Comparison of ENCODE assay signal across 23 mouse cellular contexts in the genomic region with DNA sequence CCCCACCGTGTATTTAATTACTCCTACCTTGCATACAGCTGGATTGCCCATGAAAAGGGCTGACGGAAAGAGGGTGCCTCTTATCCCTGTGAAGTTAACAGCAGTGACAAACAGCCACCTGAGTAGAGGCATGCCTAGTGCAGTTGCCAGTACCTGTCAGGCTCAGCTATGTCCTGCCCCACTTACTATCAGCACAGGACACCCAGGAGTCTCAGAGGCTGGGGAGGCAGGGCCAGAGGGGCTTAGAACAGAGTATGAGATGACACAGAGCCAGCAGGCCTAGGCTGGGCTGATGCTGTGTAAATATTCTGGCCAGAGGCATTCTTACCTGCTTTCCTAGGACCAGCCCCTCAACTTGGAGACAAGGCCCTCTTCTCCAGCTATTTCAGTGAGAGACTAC. TPM values are rescaled to one million over a fixed set of nuclear protein-coding genes. Genes with fewer than 3 reads are reported as not detected.
A peak's percentile ranks its signal among the peaks of the same experiment; 100 is the strongest.
DNase-seq lines count a peak whose midpoint lies in the region; ATAC-seq and TF ChIP-seq lines count a peak whose summit lies in the region.
"Had no signal": no experiment of that assay in that cellular context is flagged by ENCODE, and none has a peak within 500 bp of the region (broad histone marks: within the 10 kb centered on the region; RNA-seq: fewer than 3 reads in every experiment).

No protein-coding gene starts in this region.

- no peak overlapping the region for H3K4me2 ChIP-seq in heart, embryonic 16.5 days (ENCODE audit: low read depth, low read length)
- no peak overlapping the region for H3K4me2 ChIP-seq in midbrain, embryonic 16.5 days (ENCODE audit: low read length)
- H3K4me2 ChIP-seq: embryonic facial prominence, embryonic 13.5 days; hindbrain, embryonic 12.5 days; limb, embryonic 12.5 days; neural tube, embryonic 15.5 days had no signal

- no peaks in the 10 kb centered on the region for H3K27me3 ChIP-seq in heart, adult 2 months (ENCODE audit: control insufficient read depth, insufficient read depth, low read length)
- H3K27me3 ChIP-seq in heart, embryonic 16.5 days (ENCODE audit: control insufficient read depth, insufficient read depth, low read length), result no peaks in the 10 kb centered on the region
- no peaks in the 10 kb centered on the region for H3K27me3 ChIP-seq in midbrain, embryonic 10.5 days (ENCODE audit: low read depth, poor library complexity, severe bottlenecking)
- no peaks in the 10 kb centered on the region for H3K27me3 ChIP-seq in midbrain, embryonic 16.5 days (ENCODE audit: control insufficient read depth, insufficient read depth, low read depth, low read length)
- H3K27me3 ChIP-seq: embryonic facial prominence, embryonic 13.5 days; hindbrain, embryonic 12.5 days; limb, embryonic 12.5 days; neural tube, embryonic 15.5 days had no signal

- no peak for DNase-seq in heart, adult 2 months
- no peak for DNase-seq in heart, postnatal 14 days
- DNase-seq in heart, postnatal 4 days, result no peak
- DNase-seq in midbrain, embryonic 10.5 days (ENCODE audit: low spot score), result no peak
- no peak for DNase-seq in natural killer cell, adult 2 months (ENCODE audit: low spot score in 2 of 2)
- DNase-seq in gastrocnemius, adult 8-10 months (ENCODE audit: low spot score in 2 of 2), result no peak
- DNase-seq: adrenal gland, postnatal 14 days; cerebellum, adult 11 months; cerebellum, postnatal 10 days; gastrocnemius, postnatal 36 days; kidney, adult 9 months; midbrain, embryonic 14.5 days; thymus, adult 2 months had no signal

- no peak for TF ChIP-seq EP300 in heart, adult 2 months (IDR thresholded peaks at IDR 0.05; ENCODE audit: insufficient read depth, low read depth, low read length)

- peak overlapping the region; percentile 63 for H3K27ac ChIP-seq in heart, adult 2 months
- peak overlapping the region; percentile 71 for H3K27ac ChIP-seq in heart, embryonic 16.5 days (ENCODE audit: low read length)
- H3K27ac ChIP-seq in midbrain, embryonic 10.5 days (replicated peaks), result 0 out of 2 replicates have a peak overlapping the region, but pooled peaks have one; percentile 9
- H3K27ac ChIP-seq in midbrain, embryonic 16.5 days (ENCODE audit: low read length), result no peak overlapping the region
- H3K27ac ChIP-seq: embryonic facial prominence, embryonic 13.5 days; hindbrain, embryonic 12.5 days; limb, embryonic 12.5 days; neural tube, embryonic 15.5 days had no signal

- H3K9ac ChIP-seq in heart, adult 2 months (ENCODE audit: low read depth, low read length), result peak overlapping the region; percentile 0; the same call in 1 of the 2 replicates
- H3K9ac ChIP-seq in heart, embryonic 16.5 days (ENCODE audit: low read length), result peak overlapping the region; percentile 39
- H3K9ac ChIP-seq in midbrain, embryonic 16.5 days (ENCODE audit: low read depth, low read length), result no peak overlapping the region
- H3K9ac ChIP-seq: embryonic facial prominence, embryonic 13.5 days; hindbrain, embryonic 12.5 days; limb, embryonic 12.5 days; neural tube, embryonic 15.5 days had no signal

- no peak for ATAC-seq in heart, embryonic 16.5 days (replicated peaks; ENCODE audit: extremely low read depth, insufficient read depth, low FRiP score)
- no peak for ATAC-seq in midbrain, embryonic 16.5 days
- ATAC-seq: activated CD4-positive, CD25-positive, alpha-beta regulatory T cell, adult 4 months; forebrain, embryonic 14.5 days; inflammation-experienced regulatory T-cells, adult 6 months had no signal

- no peak for TF ChIP-seq POLR2A in heart, adult 2 months (IDR thresholded peaks at IDR 0.05; ENCODE audit: insufficient read depth, low read depth, low read length)

- 60% methylated on average over 2 of the region's 2 CpGs for WGBS in heart, adult 2 months
- WGBS in heart, embryonic 16.5 days, result 47% methylated on average over 2 of the region's 2 CpGs
- WGBS in midbrain, embryonic 10.5 days, result 88% methylated on average over 2 of the region's 2 CpGs
- WGBS in midbrain, embryonic 16.5 days, result 84% methylated on average over 2 of the region's 2 CpGs

- peaks cover 7% of the 10 kb centered on the region for H3K36me3 ChIP-seq in heart, adult 2 months (ENCODE audit: control insufficient read depth, insufficient read depth, low read length)
- H3K36me3 ChIP-seq in heart, embryonic 16.5 days (ENCODE audit: control insufficient read depth, insufficient read depth), result no peaks in the 10 kb centered on the region
- H3K36me3 ChIP-seq in midbrain, embryonic 10.5 days, result no peaks in the 10 kb centered on the region
- H3K36me3 ChIP-seq in midbrain, embryonic 16.5 days (ENCODE audit: control insufficient read depth, insufficient read depth, low read length), result no peaks in the 10 kb centered on the region
- H3K36me3 ChIP-seq: embryonic facial prominence, embryonic 13.5 days; hindbrain, embryonic 12.5 days; limb, embryonic 12.5 days; neural tube, embryonic 15.5 days had no signal

- intact Hi-C loops in heart, adult 2 months (cut with DNase I), result no loop called here
- intact Hi-C loops in heart, postnatal 14 days (cut with DNase I), result no loop called here

- no peaks in the 10 kb centered on the region for H3K9me3 ChIP-seq in heart, embryonic 16.5 days (replicated peaks; ENCODE audit: control insufficient read depth, low read length)
- H3K9me3 ChIP-seq in midbrain, embryonic 10.5 days (replicated peaks), result no peaks in the 10 kb centered on the region
- no peaks in the 10 kb centered on the region for H3K9me3 ChIP-seq in midbrain, embryonic 16.5 days (replicated peaks; ENCODE audit: control insufficient read depth, low read length, poor library complexity, severe bottlenecking)
- H3K9me3 ChIP-seq: embryonic facial prominence, embryonic 13.5 days; hindbrain, embryonic 12.5 days; limb, embryonic 12.5 days; neural tube, embryonic 15.5 days had no signal

- H3K79me2 ChIP-seq in heart, adult 2 months (replicated peaks; ENCODE audit: control insufficient read depth, insufficient read depth, low read length), result 0 out of 2 replicates have a peak, but pooled peaks cover 2% of the 10 kb centered on the region

- no peak for TF ChIP-seq CTCF in heart, adult 2 months (IDR thresholded peaks at IDR 0.05)

- no peak overlapping the region for H3K4me3 ChIP-seq in heart, adult 2 months
- no peak overlapping the region for H3K4me3 ChIP-seq in heart, embryonic 16.5 days (ENCODE audit: low read length)
- no peak overlapping the region for H3K4me3 ChIP-seq in midbrain, embryonic 10.5 days
- H3K4me3 ChIP-seq in midbrain, embryonic 16.5 days (ENCODE audit: low read depth, low read length), result no peak overlapping the region
- H3K4me3 ChIP-seq: embryonic facial prominence, embryonic 13.5 days; hindbrain, embryonic 12.5 days; limb, embryonic 12.5 days; myocyte; neural tube, embryonic 15.5 days had no signal

- peaks cover 53% of the 10 kb centered on the region for H3K4me1 ChIP-seq in heart, adult 2 months (ENCODE audit: control insufficient read depth, insufficient read depth, low read length)
- H3K4me1 ChIP-seq in heart, embryonic 16.5 days (ENCODE audit: control insufficient read depth, insufficient read depth, low read length), result peaks cover 89% of the 10 kb centered on the region
- H3K4me1 ChIP-seq in midbrain, embryonic 10.5 days, result peaks cover 55% of the 10 kb centered on the region
- H3K4me1 ChIP-seq in midbrain, embryonic 16.5 days (ENCODE audit: control insufficient read depth, insufficient read depth, low read length), result peaks cover 7% of the 10 kb centered on the region

RNA-seq across cellular contexts. Expression of a gene that starts 48.0 kb away (rescaled TPM):
- 10 to 100 TPM; 40.1 TPM for total RNA-seq in heart, adult 2 months (2021)
- polyA plus RNA-seq in heart, adult 2 months (2012; rRNA removed), result 34.9 and 37.7 TPM in 2 replicates
- total RNA-seq in heart, postnatal 14 days (2021), result 10 to 100 TPM; 47.9 to 52.4 TPM
- polyA plus RNA-seq in heart, embryonic 16.5 days (2015; fragmentation: Nextera tagmentation; extraction: Ambion mirVana), result 6.9 and 7.3 TPM in 2 replicates
- total RNA-seq in heart, postnatal 4 days (2021), result 10 to 100 TPM; 45.9 to 52.2 TPM
- polyA plus RNA-seq in midbrain, embryonic 10.5 days (2016; fragmentation: Nextera tagmentation; extraction: Ambion mirVana), result 2.9 and 4.0 TPM in 2 replicates
- 9.6 and 10.9 TPM in 2 replicates for polyA plus RNA-seq in midbrain, embryonic 16.5 days (2015; fragmentation: Nextera tagmentation; extraction: Ambion mirVana)
- total RNA-seq in gastrocnemius, adult 8-10 months (2022), result 10 to 100 TPM; 19.3 to 22.4 (median 20.8) TPM
